Mouse (Mus musculus) stomach, embryonic 16.5 days (tissue): ENCODE measurements around the gene Scarf1. TPM values are rescaled to one million over a fixed set of nuclear protein-coding genes. Genes with fewer than 3 reads are reported as not detected.

Experiments used
- ATAC-seq: fragments of 200-750 bp; cut with Nextera tagmentation; 2 replicates; pipeline ENCODE4 v1.8.0; 2017; ENCODE audit warnings: moderate number of reproducible peaks, moderate TSS enrichment; ENCODE audit not compliant: insufficient read depth, low FRiP score
- H3K27ac ChIP-seq: fragments of 300-500 bp; sonication (generic); 2 replicates; pipeline ENCODE4 v1.5.1; 2014; ENCODE audit warnings: low read length
- H3K27me3 ChIP-seq: fragments of 300-500 bp; sonication (generic); 2 replicates; pipeline ENCODE4 v1.6.1; 2014; ENCODE audit warnings: low read length, control low read depth, mixed read lengths; ENCODE audit not compliant: control insufficient read depth, insufficient read depth
- H3K36me3 ChIP-seq: fragments of 300-500 bp; sonication (generic); 2 replicates; pipeline ENCODE4 v1.6.1; 2014; ENCODE audit warnings: low read length; ENCODE audit not compliant: control insufficient read depth, insufficient read depth
- H3K4me1 ChIP-seq: fragments of 300-500 bp; sonication (generic); 2 replicates; pipeline ENCODE4 v1.6.1; 2014; ENCODE audit warnings: low read length, control low read depth, mixed read lengths; ENCODE audit not compliant: control insufficient read depth, insufficient read depth
- H3K4me2 ChIP-seq: fragments of 300-500 bp; sonication (generic); 2 replicates; pipeline ENCODE4 v1.6.1; 2014; ENCODE audit warnings: low read depth, low read length, mixed read lengths
- H3K4me3 ChIP-seq: fragments of 300-500 bp; sonication (generic); replicated peaks from 2 replicates; pipeline ENCODE4 v1.5.1; 2014; ENCODE audit warnings: mild to moderate bottlenecking, low read length
- H3K9ac ChIP-seq: fragments of 300-500 bp; sonication (generic); 2 replicates; pipeline ENCODE4 v1.6.1; 2014; ENCODE audit warnings: low read length
- H3K9me3 ChIP-seq: fragments of 300-500 bp; sonication (generic); replicated peaks from 2 replicates; pipeline ENCODE4 v1.6.1; 2016; ENCODE audit warnings: low read length, control low read depth; ENCODE audit not compliant: control insufficient read depth
- WGBS: fragments of 180-500 bp; shearing (Covaris S2); extraction: QIAGEN DNeasy Blood & Tissue Kit; methylation state at CpG from one replicate; pipeline ENCODE4 v1.1.7; 2014; 5-methylcytosine and 5-hydroxymethylcytosine counted together
- microRNA counts: library from miRNA; unstranded; fragments of <30 nt; microRNA quantifications from one replicate; lab custom pipeline; 2016
- microRNA-seq: library from miRNA; unstranded; fragments of <30 nt; microRNA quantifications from one replicate; pipeline ENCODE4, GENCODE M21; 2016
- polyA plus RNA-seq: library from polyadenylated mRNA; unstranded; fragments of >200 nt; fragmentation: Nextera tagmentation; extraction: Ambion mirVana; gene quantifications from 2 replicates; pipeline ENCODE4 v1.2.1, GENCODE M21; 2015

Gene Scarf1
- polyA plus RNA-seq, 1 experiment from 2014 or later, result 6.2 TPM

GRCm38 (mm10) chr11:75572301-75572791, 59.0 kb downstream of the Scarf1 start:
- Histone ChIP-seq H3K27ac (peak overlapping the region; percentile 27; the same call in 1 of the 2 replicates), H3K9me3 (no peaks in the 10 kb centered on the region), H3K4me3 (no peak overlapping the region), H3K9ac (peak overlapping the region; percentile 44), H3K4me1 (peaks cover 16% of the 10 kb centered on the region), H3K4me2 (peak overlapping the region; percentile 23), H3K36me3 (no peaks in the 10 kb centered on the region), H3K27me3 (no peaks in the 10 kb centered on the region)
- 18% methylated on average over 10 of the region's 10 CpGs for whole genome bisulfite sequencing
- no peak for ATAC-seq

GRCm38 (mm10) chr11:75572854-75573650, 59.7 kb downstream of the Scarf1 start:
- WGBS, result 9% methylated on average over 12 of the region's 12 CpGs
- ATAC-seq, result peak; percentile 86
- peak overlapping the region; percentile 44 for H3K9ac ChIP-seq
- H3K27ac ChIP-seq, result peak overlapping the region; percentile 66
- no peaks in the 10 kb centered on the region for H3K27me3 ChIP-seq
- H3K36me3 ChIP-seq, result no peaks in the 10 kb centered on the region
- peak overlapping the region; percentile 23 for H3K4me2 ChIP-seq
- H3K9me3 ChIP-seq, result no peaks in the 10 kb centered on the region
- no peak overlapping the region for H3K4me3 ChIP-seq
- peaks cover 14% of the 10 kb centered on the region for H3K4me1 ChIP-seq

GRCm38 (mm10) chr11:75574378-75575123, 61.2 kb downstream of the Scarf1 start:
- H3K4me2 ChIP-seq, result no peak overlapping the region
- no peaks in the 10 kb centered on the region for H3K9me3 ChIP-seq
- H3K27ac ChIP-seq, result no peak overlapping the region
- no peak overlapping the region for H3K4me3 ChIP-seq
- H3K36me3 ChIP-seq, result no peaks in the 10 kb centered on the region
- ATAC-seq, result no peak
- 84% methylated on average over 5 of the region's 5 CpGs for WGBS
- no peak overlapping the region for H3K9ac ChIP-seq
- no peaks in the 10 kb centered on the region for H3K27me3 ChIP-seq
- peaks cover 14% of the 10 kb centered on the region for H3K4me1 ChIP-seq

DNA sequence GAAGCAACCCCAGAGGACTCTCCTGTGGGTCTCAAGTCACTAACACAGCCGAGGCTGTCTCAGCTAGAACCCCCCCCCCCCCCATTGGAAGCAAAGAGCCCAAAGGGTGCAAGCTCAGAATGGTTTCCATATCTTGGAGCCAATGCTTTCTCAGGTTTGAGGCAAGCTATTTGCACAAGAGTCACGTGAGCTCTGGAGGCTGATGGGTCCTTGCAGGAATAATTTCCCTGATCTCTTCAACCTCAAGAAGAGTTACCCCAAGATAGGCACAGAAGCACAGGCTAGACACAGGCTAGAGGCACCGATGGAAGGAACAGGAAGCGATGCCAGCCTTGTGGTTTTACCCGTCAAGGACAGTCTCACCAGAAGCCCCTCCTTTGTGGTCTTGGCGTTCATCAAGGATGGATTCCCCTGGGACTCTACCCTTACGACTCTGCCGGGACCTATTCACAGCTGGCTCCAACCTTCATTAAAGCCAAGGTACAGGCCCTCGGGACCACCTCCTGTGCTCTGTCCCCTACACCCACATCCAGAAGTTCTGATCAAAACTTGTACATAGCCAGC, 62.3 kb downstream of the Scarf1 start:
- no peak for ATAC-seq
- Histone ChIP-seq H3K36me3 (no peaks in the 10 kb centered on the region), H3K4me2 (no peak overlapping the region), H3K27ac (no peak overlapping the region), H3K4me3 (no peak overlapping the region), H3K9ac (no peak overlapping the region), H3K4me1 (peaks cover 14% of the 10 kb centered on the region), H3K27me3 (no peaks in the 10 kb centered on the region), H3K9me3 (no peaks in the 10 kb centered on the region)
- WGBS, result 65% methylated on average over 9 of the region's 9 CpGs

MicroRNA genes within 50 kb of the gene (microRNA counts, 519-probe panel; counts per million panel counts)
- microRNA mmu-miR-22 (lab: Ali Mortazavi, UCI), result 3,817 counts per million, percentile 89 among the panel's probes with 10 or more counts

Small RNAs within 50 kb of the gene (microRNA-seq; reads per million reads assigned to microRNA genes)
- 4,425 reads per million, percentile 90 among the genes with 10 or more reads in this experiment for gene Mir22
- not detected for gene Mir3971

Other genes starting within 250 kb of the Scarf1 start
- 111 and 112 TPM in 2 replicates for gene Rpa1, start 165.2 kb upstream of the Scarf1 start, polyA plus RNA-seq
- 8.1 and 9.8 TPM in 2 replicates for gene Smyd4, start 165.1 kb upstream of the Scarf1 start, polyA plus RNA-seq
- gene Serpinf1, start 90.8 kb upstream of the Scarf1 start, polyA plus RNA-seq, result 60.2 and 72.8 TPM in 2 replicates
- 65.3 and 68.3 TPM in 2 replicates for gene Serpinf2, start 73.9 kb upstream of the Scarf1 start, polyA plus RNA-seq
- gene Wdr81, start 58.8 kb upstream of the Scarf1 start, polyA plus RNA-seq, result 6.8 and 7.0 TPM in 2 replicates
- gene Tlcd2, start 51.8 kb upstream of the Scarf1 start, polyA plus RNA-seq, result 22.7 and 22.9 TPM in 2 replicates
- 42.4 and 43.8 TPM in 2 replicates for gene Prpf8, start 26.7 kb upstream of the Scarf1 start, polyA plus RNA-seq
- gene Rilp, start 3.4 kb upstream of the Scarf1 start, polyA plus RNA-seq, result 1.4 and 1.7 TPM in 2 replicates
- gene Slc43a2, start 18.2 kb downstream of the Scarf1 start, polyA plus RNA-seq, result 4.1 and 5.0 TPM in 2 replicates
- 59.1 and 63.1 TPM in 2 replicates for gene Pitpna, start 74.6 kb downstream of the Scarf1 start, polyA plus RNA-seq
- 20.6 and 24.2 TPM in 2 replicates for gene Inpp5k, start 117.4 kb downstream of the Scarf1 start, polyA plus RNA-seq
- 70.5 and 74.3 TPM in 2 replicates for gene Myo1c, start 137.0 kb downstream of the Scarf1 start, polyA plus RNA-seq
- 106 and 107 TPM in 2 replicates for gene Crk, start 165.7 kb downstream of the Scarf1 start, polyA plus RNA-seq
- 684 and 689 TPM in 2 replicates for gene Ywhae, start 219.3 kb downstream of the Scarf1 start, polyA plus RNA-seq